Mouse (Mus musculus): Measurements from ENCODE around the gene Mme.

DNA sequence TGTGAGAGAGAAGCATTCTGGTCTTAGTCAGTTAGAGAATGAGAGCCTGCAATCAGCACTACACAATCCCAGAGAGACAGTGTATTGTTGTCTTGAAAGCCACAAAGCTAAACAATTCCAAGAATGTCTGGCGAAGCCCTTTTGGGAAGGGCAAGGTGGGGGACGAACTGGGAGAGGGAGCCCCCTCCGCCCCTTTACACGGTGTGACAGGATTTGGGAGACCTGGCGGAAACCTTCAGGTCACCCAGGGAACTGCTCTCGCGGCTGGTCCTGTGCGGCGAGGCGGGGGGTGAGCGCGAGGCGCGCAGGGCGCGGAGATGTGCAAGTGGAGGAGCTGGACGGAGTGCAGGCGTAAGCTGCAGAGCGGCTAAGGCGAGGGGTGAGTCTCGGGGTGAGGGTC is 53.9 kb downstream of the Mme start:
- TF ChIP-seq CTCF (IDR thresholded peaks at IDR 0.05; ENCODE audit: borderline replicate concordance, control insufficient read depth, extremely low read depth, insufficient read depth, low read length, poor library complexity) (no peak), POLR2A (IDR thresholded peaks at IDR 0.05; ENCODE audit: control insufficient read depth, extremely low read depth, insufficient read depth, low read length, poor library complexity) (no peak)
